Mouse (Mus musculus) midbrain, embryonic 11.5 days (tissue): ENCODE measurements around the gene Gm7694. TPM values are rescaled to one million over a fixed set of nuclear protein-coding genes. Genes with fewer than 3 reads are reported as not detected.

Source experiments
- ATAC-seq: fragments of 200-750 bp; cut with Nextera tagmentation; 2 replicates; pipeline ENCODE4 v1.8.0; 2017; ENCODE audit warnings: moderate TSS enrichment, moderate library complexity; ENCODE audit not compliant: low FRiP score
- DNase-seq: peaks from one replicate; pipeline ENCODE4 v3.0.0; 2015; ENCODE audit warnings: low spot score; ENCODE audit errors: missing footprints
- H3K27ac ChIP-seq: fragments of 300-500 bp; sonication (generic); 2 replicates; pipeline ENCODE4 v1.5.1; 2014; ENCODE audit warnings: low read depth, low read length
- H3K27me3 ChIP-seq: fragments of 300-500 bp; sonication (generic); 2 replicates; pipeline ENCODE4 v1.6.1; 2014; ENCODE audit warnings: mild to moderate bottlenecking, low read length, moderate library complexity, mixed read lengths; ENCODE audit not compliant: control insufficient read depth, insufficient read depth
- H3K36me3 ChIP-seq: fragments of 300-500 bp; sonication (generic); 2 replicates; pipeline ENCODE4 v1.6.1; 2014; ENCODE audit warnings: mild to moderate bottlenecking, low read length, moderate library complexity, mixed read lengths; ENCODE audit not compliant: control insufficient read depth, insufficient read depth
- H3K4me1 ChIP-seq: fragments of 300-500 bp; sonication (generic); 2 replicates; pipeline ENCODE4 v1.6.1; 2014; ENCODE audit warnings: low read length; ENCODE audit not compliant: control insufficient read depth, insufficient read depth
- H3K4me2 ChIP-seq: fragments of 300-500 bp; sonication (generic); 2 replicates; pipeline ENCODE4 v1.6.1; 2014; ENCODE audit warnings: mild to moderate bottlenecking, moderate library complexity
- H3K4me3 ChIP-seq: fragments of 300-500 bp; sonication (generic); 2 replicates; pipeline ENCODE4 v1.5.1; 2014; ENCODE audit warnings: low read depth, low read length
- H3K9ac ChIP-seq: fragments of 300-500 bp; sonication (generic); 2 replicates; pipeline ENCODE4 v1.6.1; 2014; ENCODE audit warnings: low read length
- H3K9me3 ChIP-seq: fragments of 300-500 bp; sonication (generic); 2 replicates; pipeline ENCODE4 v1.6.1; 2016; ENCODE audit warnings: low read length; ENCODE audit not compliant: control insufficient read depth
- WGBS: fragments of 180-500 bp; shearing (Covaris S2); extraction: QIAGEN DNeasy Blood & Tissue Kit; methylation state at CpG from one replicate; pipeline ENCODE4 v1.1.7; 2014; 5-methylcytosine and 5-hydroxymethylcytosine counted together
- polyA plus RNA-seq: library from polyadenylated mRNA; unstranded; fragments of >200 nt; fragmentation: Nextera tagmentation; extraction: Ambion mirVana; gene quantifications from 2 replicates; pipeline ENCODE4 v1.2.1, GENCODE M21; 2014

Gene Gm7694
- 1.9 and 2.4 TPM in 2 replicates for polyA plus RNA-seq

- WGBS: 92% methylated on average over 4 of the region's 4 CpGs
- H3K4me1 ChIP-seq: no peaks in the 10 kb centered on the region
- H3K9me3 ChIP-seq: no peaks in the 10 kb centered on the region
- H3K9ac ChIP-seq: no peak within 1 kb of the TSS
- H3K36me3 ChIP-seq: no peaks in the 10 kb centered on the region
- no peak for DNase-seq
- ATAC-seq: no peak
- no peaks in the 10 kb centered on the region for H3K27me3 ChIP-seq
- H3K4me3 ChIP-seq: no peak within 1 kb of the TSS
- no peak within 1 kb of the TSS for H3K27ac ChIP-seq
- H3K4me2 ChIP-seq: no peak within 1 kb of the TSS
Measured at GRCm38 (mm10) chr1:170306232-170306631, at the start of gene Gm7694. Gm7694 (minus strand) TSS chr1:170306332.

GRCm38 (mm10) chr1:170353335-170353734, 47.2 kb upstream of the Gm7694 start:
- 84% methylated on average over 3 of the region's 3 CpGs for WGBS
- H3K27ac ChIP-seq: no peak overlapping the region
- no peak for DNase-seq
- H3K9me3 ChIP-seq: no peaks in the 10 kb centered on the region
- no peak overlapping the region for H3K4me2 ChIP-seq
- no peak for ATAC-seq
- no peaks in the 10 kb centered on the region for H3K4me1 ChIP-seq
- no peaks in the 10 kb centered on the region for H3K36me3 ChIP-seq
- H3K4me3 ChIP-seq: no peak overlapping the region
- no peak overlapping the region for H3K9ac ChIP-seq
- H3K27me3 ChIP-seq: no peaks in the 10 kb centered on the region

DNA sequence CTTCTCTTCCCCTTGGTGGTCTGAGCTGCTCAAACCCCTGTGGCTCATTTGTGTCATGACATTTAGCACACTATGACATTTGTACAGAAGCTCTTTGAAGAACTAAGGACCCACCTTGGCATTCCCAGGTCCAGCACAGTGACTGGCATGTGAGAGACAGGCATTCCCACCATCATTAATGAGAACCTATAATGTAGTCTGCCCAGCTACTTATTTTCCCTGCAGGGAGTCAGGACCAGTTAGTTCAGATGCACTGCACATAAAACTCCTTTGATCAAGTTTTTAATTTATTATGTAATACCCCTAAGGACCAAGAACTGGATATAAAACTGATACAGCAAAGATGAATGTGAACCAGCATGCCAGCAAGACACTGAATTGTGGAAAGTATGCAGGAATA, 44.9 kb upstream of the Gm7694 start:
- Histone ChIP-seq H3K9ac (no peak overlapping the region), H3K27me3 (no peaks in the 10 kb centered on the region), H3K4me3 (no peak overlapping the region), H3K4me1 (no peaks in the 10 kb centered on the region), H3K9me3 (no peaks in the 10 kb centered on the region), H3K4me2 (no peak overlapping the region), H3K36me3 (no peaks in the 10 kb centered on the region), H3K27ac (no peak overlapping the region)
- peak; percentile 4 for DNase-seq
- no peak for ATAC-seq

DNA sequence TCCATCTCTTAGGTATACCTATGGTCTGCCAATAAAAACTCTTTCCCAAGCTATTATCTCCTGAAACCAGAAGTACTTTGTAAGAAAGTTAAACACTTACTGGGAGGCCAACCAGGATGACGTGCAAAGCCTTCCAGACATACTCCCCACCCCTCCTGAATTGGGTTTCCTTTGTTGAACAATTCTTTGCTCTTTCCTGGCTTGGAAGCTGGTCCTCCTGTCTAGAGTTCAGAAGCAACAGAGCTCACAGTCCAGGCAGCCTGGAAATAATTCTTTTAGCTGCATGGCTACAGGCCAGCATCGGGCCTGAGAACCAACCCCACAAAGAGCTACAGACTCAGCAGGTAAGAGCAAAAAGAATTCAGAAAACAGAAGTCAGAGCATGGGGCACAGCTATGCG, 40.1 kb upstream of the Gm7694 start:
- WGBS: 83% methylated on average over 3 of the region's 3 CpGs
- ATAC-seq (no peak), DNase-seq (no peak)
- H3K4me3 ChIP-seq: no peak overlapping the region
- H3K4me1 ChIP-seq: 0 out of 2 replicates have a peak, but pooled peaks cover 2% of the 10 kb centered on the region
- H3K9ac ChIP-seq: no peak overlapping the region
- H3K36me3 ChIP-seq: no peaks in the 10 kb centered on the region
- no peak overlapping the region for H3K27ac ChIP-seq
- no peaks in the 10 kb centered on the region for H3K9me3 ChIP-seq
- no peak overlapping the region for H3K4me2 ChIP-seq
- H3K27me3 ChIP-seq: no peaks in the 10 kb centered on the region

GRCm38 (mm10) chr1:170343906-170344305, 37.8 kb upstream of the Gm7694 start:
- no peak overlapping the region for H3K4me2 ChIP-seq
- 0 out of 2 replicates have a peak, but pooled peaks cover 2% of the 10 kb centered on the region for H3K4me1 ChIP-seq
- H3K27ac ChIP-seq: no peak overlapping the region
- DNase-seq (no peak), ATAC-seq (no peak)
- no peaks in the 10 kb centered on the region for H3K27me3 ChIP-seq
- H3K4me3 ChIP-seq: no peak overlapping the region
- 95% methylated on average over 4 of the region's 4 CpGs for WGBS
- H3K9me3 ChIP-seq: no peaks in the 10 kb centered on the region
- no peaks in the 10 kb centered on the region for H3K36me3 ChIP-seq
- H3K9ac ChIP-seq: no peak overlapping the region

DNA sequence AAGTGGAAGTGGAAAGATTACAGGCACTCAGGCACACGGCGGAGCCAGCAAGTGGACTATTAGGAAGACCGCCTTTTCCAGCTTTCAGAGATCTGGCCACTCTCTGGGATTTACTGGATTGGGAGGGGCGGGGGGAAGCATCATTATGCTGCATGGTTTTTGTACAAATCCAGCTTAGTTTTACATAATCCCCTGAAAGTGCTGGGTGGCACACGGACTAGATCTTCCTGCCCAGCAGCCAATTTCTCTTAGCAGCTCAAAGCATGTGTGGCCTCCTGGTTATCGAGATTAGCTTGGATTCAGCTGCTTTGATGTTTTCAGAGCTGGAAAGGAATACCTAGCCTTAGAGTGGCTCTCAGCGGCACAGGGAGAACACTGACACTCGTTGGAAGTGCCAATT, 36.9 kb upstream of the Gm7694 start:
- 52% methylated on average over 8 of the region's 8 CpGs for WGBS
- no peaks in the 10 kb centered on the region for H3K36me3 ChIP-seq
- H3K4me3 ChIP-seq: no peak overlapping the region
- no peak for ATAC-seq
- H3K4me2 ChIP-seq: no peak overlapping the region
- DNase-seq: no peak
- 0 out of 2 replicates have a peak, but pooled peaks cover 2% of the 10 kb centered on the region for H3K4me1 ChIP-seq
- H3K9me3 ChIP-seq: no peaks in the 10 kb centered on the region
- H3K27ac ChIP-seq: no peak overlapping the region
- H3K9ac ChIP-seq: no peak overlapping the region
- H3K27me3 ChIP-seq: no peaks in the 10 kb centered on the region

DNA sequence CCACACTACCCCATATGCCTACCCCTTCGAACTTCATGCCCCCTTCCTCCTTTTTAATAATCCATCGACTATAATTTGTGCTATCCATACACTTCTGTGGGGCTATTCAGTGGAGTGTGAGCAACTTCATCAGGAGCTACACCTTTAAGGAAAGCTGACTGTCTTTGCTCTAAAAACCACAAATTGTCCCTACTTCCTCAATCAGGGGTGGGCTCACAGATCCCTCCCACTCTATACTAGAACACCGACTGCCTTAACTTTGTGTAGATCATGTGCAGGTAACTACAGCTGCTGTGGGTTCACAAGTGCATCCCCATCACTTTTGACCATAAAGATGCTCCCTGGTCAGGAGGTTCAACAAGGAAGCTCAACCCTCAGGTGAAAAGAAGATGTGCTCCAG, 33.8 kb upstream of the Gm7694 start:
- H3K36me3 ChIP-seq: no peaks in the 10 kb centered on the region
- no peak overlapping the region for H3K4me3 ChIP-seq
- DNase-seq: no peak
- H3K9ac ChIP-seq: no peak overlapping the region
- 93% methylated on average over 3 of the region's 3 CpGs for WGBS
- H3K27me3 ChIP-seq: no peaks in the 10 kb centered on the region
- no peak overlapping the region for H3K4me2 ChIP-seq
- H3K27ac ChIP-seq: no peak overlapping the region
- H3K4me1 ChIP-seq: 0 out of 2 replicates have a peak, but pooled peaks cover 2% of the 10 kb centered on the region
- no peak for ATAC-seq
- no peaks in the 10 kb centered on the region for H3K9me3 ChIP-seq

- Histone ChIP-seq H3K4me1 (no peaks in the 10 kb centered on the region), H3K4me3 (no peak overlapping the region), H3K36me3 (no peaks in the 10 kb centered on the region), H3K27ac (no peak overlapping the region), H3K9ac (no peak overlapping the region), H3K4me2 (no peak overlapping the region), H3K9me3 (no peaks in the 10 kb centered on the region), H3K27me3 (no peaks in the 10 kb centered on the region)
- 68% methylated on average over 4 of the region's 4 CpGs for WGBS
- no peak for DNase-seq
- ATAC-seq: no peak
Measured at GRCm38 (mm10) chr1:170332775-170333174, 26.6 kb upstream of the Gm7694 start.

GRCm38 (mm10) chr1:170331926-170332325, 25.8 kb upstream of the Gm7694 start:
- no peak overlapping the region for H3K4me3 ChIP-seq
- H3K9ac ChIP-seq: no peak overlapping the region
- 73% methylated on average over 6 of the region's 6 CpGs for WGBS
- H3K27me3 ChIP-seq: no peaks in the 10 kb centered on the region
- H3K9me3 ChIP-seq: no peaks in the 10 kb centered on the region
- no peak for DNase-seq
- ATAC-seq: no peak
- H3K4me1 ChIP-seq: no peaks in the 10 kb centered on the region
- no peak overlapping the region for H3K4me2 ChIP-seq
- no peak overlapping the region for H3K27ac ChIP-seq
- no peaks in the 10 kb centered on the region for H3K36me3 ChIP-seq

DNA sequence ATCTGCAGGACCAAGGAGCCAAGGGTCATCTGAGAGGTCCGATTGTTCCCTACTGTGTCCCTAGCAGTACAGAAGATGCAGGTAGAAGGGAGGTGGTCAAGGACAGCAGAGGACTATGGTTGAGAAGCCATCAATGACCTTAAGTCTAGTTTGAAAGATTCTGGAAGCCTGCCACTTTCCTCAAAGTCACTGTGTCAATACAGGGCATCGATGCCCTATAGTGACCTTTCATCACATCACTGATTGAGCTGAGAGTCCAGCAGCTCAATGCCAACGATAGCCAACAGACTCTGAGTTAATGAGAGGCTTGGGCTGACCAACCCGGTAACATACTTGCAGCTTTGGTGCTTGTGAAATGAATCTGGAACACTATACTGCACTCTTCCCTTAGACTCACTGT, 19.1 kb upstream of the Gm7694 start:
- Histone ChIP-seq H3K36me3 (no peaks in the 10 kb centered on the region), H3K27ac (no peak overlapping the region), H3K9me3 (no peaks in the 10 kb centered on the region), H3K4me1 (no peaks in the 10 kb centered on the region), H3K4me2 (no peak overlapping the region), H3K27me3 (no peaks in the 10 kb centered on the region), H3K9ac (no peak overlapping the region), H3K4me3 (no peak overlapping the region)
- WGBS: 84% methylated on average over 4 of the region's 4 CpGs
- DNase-seq (no peak), ATAC-seq (no peak)
